Mouse (Mus musculus) lung, postnatal 4 days (tissue): ENCODE data around the gene Rnf11.

Experiments used
- DNase-seq, 2 experiments: peaks; one replicate each; pipeline ENCODE4 v3.0.0; 2021

Rnf11 gene

GRCm38 (mm10) chr4:109484621-109485020 is at the start of gene Rnf11:
TSS of gene Rnf11 (minus strand) at chr4:109484728.
- peak in 1 of 2 experiments; percentile 20 for DNase-seq

- DNase-seq = no peak
These were observed 46.6 kb upstream of the Rnf11 start, which contains the start of gene 4930522H14Rik for GRCm38 (mm10) chr4:109531111-109531510. TSS of gene 4930522H14Rik (minus strand) at chr4:109531297.

GRCm38 (mm10) chr4:109530245-109530816 is 45.8 kb upstream of the Rnf11 start:
- DNase-seq = no peak

- DNase-seq = peak; percentile 24 to 74
These were observed 20.4 kb upstream of the Rnf11 start for GRCm38 (mm10) chr4:109504885-109505284.

- DNase-seq = no peak
These were observed 13.9 kb upstream of the Rnf11 start for GRCm38 (mm10) chr4:109498476-109498875.

GRCm38 (mm10) chr4:109493581-109493980 is 9.1 kb upstream of the Rnf11 start:
- no peak for DNase-seq

- no peak for DNase-seq
These were observed 4.3 kb upstream of the Rnf11 start for GRCm38 (mm10) chr4:109488812-109489211.

- no peak for DNase-seq
These were observed 1.8 kb downstream of the Rnf11 start for GRCm38 (mm10) chr4:109482701-109483100.

- no peak for DNase-seq
These were observed 3.1 kb downstream of the Rnf11 start for GRCm38 (mm10) chr4:109481424-109481823.

GRCm38 (mm10) chr4:109477454-109477853 is 7.1 kb downstream of the Rnf11 start:
- no peak for DNase-seq

GRCm38 (mm10) chr4:109476554-109477014 is 7.9 kb downstream of the Rnf11 start:
- peak; percentile 94 to 96 for DNase-seq

- peak in 1 of 2 experiments; percentile 65 for DNase-seq
These were observed 8.7 kb downstream of the Rnf11 start for GRCm38 (mm10) chr4:109475577-109476553.

- DNase-seq = no peak
These were observed 9.4 kb downstream of the Rnf11 start for GRCm38 (mm10) chr4:109475078-109475477.

- no peak for DNase-seq
These were observed 12.0 kb downstream of the Rnf11 start for GRCm38 (mm10) chr4:109472566-109472965.

- no peak for DNase-seq
These were observed 12.9 kb downstream of the Rnf11 start for GRCm38 (mm10) chr4:109471606-109472005.

- no peak for DNase-seq
These were observed 16.8 kb downstream of the Rnf11 start for GRCm38 (mm10) chr4:109467687-109468086.

- DNase-seq = no peak
These were observed 20.6 kb downstream of the Rnf11 start for GRCm38 (mm10) chr4:109463892-109464291.

GRCm38 (mm10) chr4:109460421-109461179 is 23.9 kb downstream of the Rnf11 start:
- DNase-seq = peak; percentile 64 to 84

GRCm38 (mm10) chr4:109456821-109457220 is 27.7 kb downstream of the Rnf11 start:
- DNase-seq = no peak

- DNase-seq = no peak
These were observed 36.0 kb downstream of the Rnf11 start for GRCm38 (mm10) chr4:109448531-109448930.

- no peak for DNase-seq
These were observed 38.6 kb downstream of the Rnf11 start for GRCm38 (mm10) chr4:109445956-109446355.

GRCm38 (mm10) chr4:109445397-109445796 is 39.1 kb downstream of the Rnf11 start:
- no peak for DNase-seq

- DNase-seq = no peak
These were observed 39.6 kb downstream of the Rnf11 start for GRCm38 (mm10) chr4:109444951-109445350.
